Mouse (Mus musculus): Measurements from ENCODE around the gene Igfbpl1.

- TF ChIP-seq CTCF (IDR thresholded peaks at IDR 0.05) (no peak), EP300 (IDR thresholded peaks at IDR 0.05; ENCODE audit: insufficient read depth, low read depth, low read length) (no peak)
Observed at GRCm38 (mm10) chr4:45798964-45799363, 27.8 kb downstream of the Igfbpl1 start, which contains the start of gene Aldh1b1.
